Mouse (Mus musculus): ENCODE data around the gene Hmga1. TPM values are rescaled to one million over a fixed set of nuclear protein-coding genes. Genes with fewer than 3 reads are reported as not detected.

Hmga1 gene
- polyA plus RNA-seq, 1 experiment from 2014 or later: 213 TPM

DNA sequence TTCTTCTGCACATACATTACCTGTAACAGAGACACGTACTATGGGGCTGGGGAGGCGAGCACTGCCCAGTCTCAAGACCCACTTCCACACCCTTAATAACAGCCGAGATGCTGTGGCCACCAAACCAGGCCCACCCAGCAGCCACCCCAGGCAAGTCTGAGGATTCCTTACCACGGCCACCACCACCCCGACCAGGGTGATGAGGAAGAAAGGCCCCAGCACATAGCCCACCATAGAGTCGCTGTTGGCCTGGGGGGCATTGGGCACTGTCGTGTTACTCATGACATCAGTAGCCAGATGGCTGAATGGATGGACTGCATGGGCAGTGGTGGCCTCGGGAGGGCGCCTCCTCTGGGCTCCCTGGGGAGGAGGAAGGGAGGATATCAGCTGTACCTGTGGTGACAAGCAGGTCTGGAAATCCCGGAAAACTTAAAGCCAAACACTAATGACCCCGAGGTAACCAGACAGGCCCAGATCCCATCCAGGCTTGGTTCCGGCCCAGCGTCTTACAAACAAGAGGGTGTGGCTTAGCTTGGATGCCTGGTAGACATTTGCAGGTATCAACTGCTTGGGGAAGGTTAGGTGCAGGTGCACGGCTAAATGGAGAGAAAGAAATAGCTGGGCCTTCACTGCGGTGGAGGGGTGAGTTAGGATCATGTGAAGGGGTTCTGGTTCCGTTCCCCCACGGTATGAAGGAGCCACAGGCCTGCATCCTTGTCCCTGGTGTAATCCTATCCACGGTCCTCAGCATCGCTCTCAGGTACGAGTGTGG, 8.3 kb downstream of the Hmga1 start:
- H3K36me3 ChIP-seq: peaks cover 17% of the 10 kb centered on the region
- H3K9ac ChIP-seq (replicated peaks): peak overlapping the region; percentile 67
- no peak for ATAC-seq (ENCODE audit: low FRiP score, low read depth)
- no peaks in the 10 kb centered on the region for H3K9me3 ChIP-seq
- peak overlapping the region; percentile 63 for H3K4me3 ChIP-seq
- no peaks in the 10 kb centered on the region; the same call in 1 of the 2 replicates for H3K27me3 ChIP-seq
- H3K4me1 ChIP-seq: peaks cover 36% of the 10 kb centered on the region
- WGBS: 11% methylated on average over 20 of the region's 20 CpGs
- H3K4me2 ChIP-seq (replicated peaks): peak overlapping the region; percentile 91
- peak overlapping the region; percentile 27 for H3K27ac ChIP-seq (replicated peaks)

DNA sequence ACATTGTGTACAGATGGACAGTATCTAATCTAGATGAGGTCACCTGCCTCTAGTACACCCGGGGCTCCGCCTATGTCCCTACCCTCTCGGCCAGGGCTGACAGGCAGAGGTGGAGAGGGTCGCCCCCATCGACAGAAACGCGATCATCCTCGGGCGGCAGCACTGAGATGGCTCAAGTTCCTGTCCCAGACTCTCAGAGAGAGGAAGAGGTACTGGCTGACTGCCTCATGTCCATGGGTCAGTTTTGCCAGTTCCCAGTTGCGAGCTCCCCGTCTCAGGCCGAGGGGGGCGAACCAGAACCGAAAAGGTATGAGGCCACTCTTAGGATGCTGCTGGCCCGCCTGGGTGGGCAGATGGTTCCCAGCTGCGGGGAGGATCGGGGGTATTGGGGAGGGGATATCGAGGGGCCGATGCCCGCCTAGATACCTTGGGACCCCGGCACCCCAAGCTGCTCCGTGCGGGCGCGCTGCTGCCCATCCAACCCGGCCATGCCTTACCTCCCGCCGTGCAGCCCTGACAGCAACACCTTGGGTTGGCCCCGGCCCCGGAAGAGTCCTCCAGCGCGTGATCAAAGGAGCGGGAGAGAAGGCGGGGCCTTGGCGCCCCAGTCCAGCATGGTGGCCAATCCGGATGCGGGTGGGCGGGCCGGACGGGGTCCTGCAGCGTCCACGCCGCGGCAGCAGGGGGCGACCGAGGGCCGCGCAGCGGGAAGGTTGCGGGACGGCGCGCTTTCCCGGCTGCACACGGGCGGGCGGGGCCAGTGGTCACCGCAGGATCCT, 9.1 kb downstream of the Hmga1 start, which contains the start of gene AI413582:
TSS of gene AI413582 (minus strand) at position 594 of the 779 bp plus-strand sequence.
- H3K27me3 ChIP-seq: no peaks in the 10 kb centered on the region; the same call in 1 of the 2 replicates
- H3K4me2 ChIP-seq (replicated peaks): peak within 1 kb of the TSS; percentile 91
- H3K4me3 ChIP-seq: peak within 1 kb of the TSS; percentile 63
- H3K9me3 ChIP-seq: no peaks in the 10 kb centered on the region
- H3K36me3 ChIP-seq: peaks cover 17% of the 10 kb centered on the region
- H3K9ac ChIP-seq (replicated peaks): peak within 1 kb of the TSS; percentile 67
- peaks cover 32% of the 10 kb centered on the region for H3K4me1 ChIP-seq
- peak within 1 kb of the TSS; percentile 27 for H3K27ac ChIP-seq (replicated peaks)
- under 1% methylated on average over 55 of the region's 58 CpGs for WGBS
- ATAC-seq (ENCODE audit: low FRiP score, low read depth): peak; percentile 92

DNA sequence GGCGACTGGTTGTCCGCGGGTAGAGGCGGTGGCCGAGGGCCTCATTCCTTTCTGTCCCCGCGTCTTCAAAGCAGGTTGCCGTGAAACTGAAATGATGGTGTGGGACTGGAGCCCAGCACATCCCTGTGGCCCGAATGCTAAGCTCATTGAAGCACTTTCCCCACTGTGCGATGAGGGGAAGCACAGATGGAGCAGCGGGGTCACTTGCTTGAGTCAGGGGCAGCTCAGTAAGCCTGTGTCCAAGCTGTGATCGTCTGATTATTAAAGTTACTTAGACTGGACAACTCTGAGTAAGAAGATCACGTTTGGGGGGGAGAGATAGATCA, 9.6 kb downstream of the Hmga1 start:
- Histone ChIP-seq H3K27ac (replicated peaks) (0 out of 2 replicates have a peak overlapping the region, but pooled peaks have one; percentile 11), H3K4me1 (peaks cover 32% of the 10 kb centered on the region), H3K9ac (replicated peaks) (peak overlapping the region; percentile 67), H3K36me3 (peaks cover 15% of the 10 kb centered on the region), H3K4me3 (peak overlapping the region; percentile 63), H3K9me3 (no peaks in the 10 kb centered on the region), H3K27me3 (no peaks in the 10 kb centered on the region; the same call in 1 of the 2 replicates), H3K4me2 (replicated peaks) (peak overlapping the region; percentile 91)
- WGBS: 0% methylated on average over 12 of the region's 13 CpGs
- no peak; the same call in 1 of the 2 replicates for ATAC-seq (ENCODE audit: low FRiP score, low read depth)

DNA sequence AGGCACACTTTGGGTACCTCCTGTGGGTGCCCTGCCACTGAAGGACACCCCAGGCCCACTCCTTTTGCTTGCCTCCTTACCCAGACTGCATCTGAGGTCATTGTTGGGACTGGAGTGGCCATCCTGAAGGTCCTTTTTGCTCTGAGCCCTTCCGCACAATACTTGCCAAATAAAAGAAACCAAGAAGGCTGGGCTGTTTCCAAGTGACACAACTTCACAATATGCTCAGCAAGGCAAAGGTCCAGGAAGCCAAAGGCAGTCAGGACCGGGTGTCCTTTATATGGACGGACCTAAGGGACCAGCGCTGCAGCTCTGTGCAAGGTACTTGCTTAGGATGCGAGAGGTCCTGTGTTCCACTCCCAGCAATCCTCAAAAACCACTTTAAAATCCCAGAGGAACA, 11.9 kb downstream of the Hmga1 start:
- no peaks in the 10 kb centered on the region for H3K9me3 ChIP-seq
- H3K4me2 ChIP-seq (replicated peaks): no peak overlapping the region
- H3K36me3 ChIP-seq: peaks cover 15% of the 10 kb centered on the region
- H3K27me3 ChIP-seq: no peaks in the 10 kb centered on the region; the same call in 1 of the 2 replicates
- peaks cover 27% of the 10 kb centered on the region for H3K4me1 ChIP-seq
- H3K4me3 ChIP-seq: no peak overlapping the region
- H3K27ac ChIP-seq (replicated peaks): no peak overlapping the region
- 91% methylated on average over 5 of the region's 5 CpGs for WGBS
- H3K9ac ChIP-seq (replicated peaks): no peak overlapping the region
- ATAC-seq (ENCODE audit: low FRiP score, low read depth): no peak

DNA sequence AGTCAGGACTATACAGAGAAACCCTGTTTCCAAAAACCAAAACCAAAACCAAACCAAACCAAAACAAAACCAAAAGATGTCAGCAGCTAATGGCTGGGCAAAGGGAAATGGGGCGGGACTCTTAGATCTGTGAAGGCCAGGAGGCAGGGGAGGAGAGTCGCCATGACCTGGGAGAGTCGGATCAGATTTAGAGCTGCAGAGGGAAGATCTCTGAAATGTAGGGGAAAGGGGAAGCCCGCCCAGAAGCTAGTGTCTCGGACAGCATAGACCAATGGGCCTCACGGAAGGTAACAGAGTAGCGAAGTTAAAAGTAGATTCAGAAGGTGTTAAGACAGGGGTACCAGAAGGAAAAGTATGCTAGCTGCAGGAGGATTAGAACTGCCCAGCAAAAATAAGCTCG, 15.0 kb downstream of the Hmga1 start:
- Histone ChIP-seq H3K36me3 (peaks cover 31% of the 10 kb centered on the region), H3K9ac (replicated peaks) (no peak overlapping the region), H3K9me3 (no peaks in the 10 kb centered on the region), H3K27me3 (no peaks in the 10 kb centered on the region; the same call in 1 of the 2 replicates), H3K4me1 (peaks cover 6% of the 10 kb centered on the region), H3K4me3 (no peak overlapping the region), H3K27ac (replicated peaks) (no peak overlapping the region), H3K4me2 (replicated peaks) (no peak overlapping the region)
- no peak for ATAC-seq (ENCODE audit: low FRiP score, low read depth)
- 79% methylated on average over 8 of the region's 8 CpGs for WGBS

DNA sequence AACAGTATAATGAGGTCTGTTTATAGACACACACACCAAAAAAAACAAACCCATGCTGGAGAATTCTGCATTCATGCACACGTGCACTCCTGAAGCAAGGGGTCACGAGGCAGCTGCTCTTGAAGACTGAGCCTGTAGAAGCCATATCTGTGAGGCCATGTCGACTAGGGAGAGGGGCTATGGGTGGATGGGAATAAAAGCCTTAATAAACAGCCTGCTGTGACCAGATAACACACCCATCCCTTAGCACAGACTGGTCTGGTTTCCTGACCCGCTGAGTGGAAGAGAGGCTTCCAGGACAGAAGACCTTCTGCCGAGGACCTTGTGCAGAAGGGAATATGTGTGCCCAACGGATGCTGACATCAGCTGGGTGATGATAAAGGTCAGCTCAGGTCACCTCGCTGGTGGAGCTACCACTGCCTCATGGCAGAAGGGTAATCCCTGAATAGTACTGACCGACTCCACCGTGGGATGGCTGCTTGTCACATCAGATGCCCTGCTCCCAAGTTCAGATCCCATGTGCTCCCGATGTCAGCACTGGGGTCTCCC, 17.5 kb downstream of the Hmga1 start:
- no peak overlapping the region for H3K27ac ChIP-seq (replicated peaks)
- H3K4me2 ChIP-seq (replicated peaks): no peak overlapping the region
- 86% methylated on average over 10 of the region's 10 CpGs for WGBS
- ATAC-seq (ENCODE audit: low FRiP score, low read depth): no peak
- no peaks in the 10 kb centered on the region for H3K27me3 ChIP-seq
- H3K4me3 ChIP-seq: no peak overlapping the region
- H3K36me3 ChIP-seq: peaks cover 49% of the 10 kb centered on the region
- H3K9ac ChIP-seq (replicated peaks): no peak overlapping the region
- H3K9me3 ChIP-seq: no peaks in the 10 kb centered on the region
- H3K4me1 ChIP-seq: no peaks in the 10 kb centered on the region

DNA sequence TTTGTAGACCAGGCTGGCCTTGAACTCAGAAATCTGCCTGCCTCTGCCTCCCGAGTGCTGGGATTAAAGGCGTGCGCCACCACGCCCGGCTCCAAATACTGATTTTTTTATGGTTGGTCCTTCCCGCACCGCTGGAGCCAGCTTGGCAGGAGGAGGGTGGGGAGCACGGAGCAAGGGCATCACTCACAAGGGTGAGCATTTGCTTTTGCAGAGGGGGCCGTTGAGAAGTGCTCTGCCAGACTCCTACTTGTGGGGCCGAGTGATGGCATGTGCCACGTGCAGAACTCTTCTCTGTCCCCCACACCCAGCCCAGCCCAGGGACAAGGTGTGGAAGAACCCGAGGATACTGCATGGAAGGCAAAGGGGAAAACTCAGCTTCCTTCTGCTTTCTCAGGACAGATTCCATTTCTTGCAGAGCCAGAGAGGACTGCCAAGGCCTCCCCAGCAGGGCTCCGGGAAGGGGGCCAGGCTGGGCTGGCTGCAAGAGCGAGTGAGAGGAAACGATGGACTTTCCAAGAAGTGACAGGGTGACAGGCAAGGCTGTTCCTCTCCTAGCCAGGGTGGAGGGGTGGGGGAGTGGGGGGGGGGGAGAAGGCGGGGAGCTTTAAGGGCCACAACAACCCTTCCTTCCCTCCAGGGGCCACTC, 18.3 kb downstream of the Hmga1 start:
- Histone ChIP-seq H3K27me3 (no peaks in the 10 kb centered on the region), H3K9ac (replicated peaks) (no peak overlapping the region), H3K4me3 (no peak overlapping the region), H3K27ac (replicated peaks) (no peak overlapping the region), H3K4me1 (no peaks in the 10 kb centered on the region), H3K4me2 (replicated peaks) (no peak overlapping the region), H3K36me3 (peaks cover 56% of the 10 kb centered on the region), H3K9me3 (no peaks in the 10 kb centered on the region)
- ATAC-seq (ENCODE audit: low FRiP score, low read depth): no peak
- WGBS: 91% methylated on average over 14 of the region's 16 CpGs

DNA sequence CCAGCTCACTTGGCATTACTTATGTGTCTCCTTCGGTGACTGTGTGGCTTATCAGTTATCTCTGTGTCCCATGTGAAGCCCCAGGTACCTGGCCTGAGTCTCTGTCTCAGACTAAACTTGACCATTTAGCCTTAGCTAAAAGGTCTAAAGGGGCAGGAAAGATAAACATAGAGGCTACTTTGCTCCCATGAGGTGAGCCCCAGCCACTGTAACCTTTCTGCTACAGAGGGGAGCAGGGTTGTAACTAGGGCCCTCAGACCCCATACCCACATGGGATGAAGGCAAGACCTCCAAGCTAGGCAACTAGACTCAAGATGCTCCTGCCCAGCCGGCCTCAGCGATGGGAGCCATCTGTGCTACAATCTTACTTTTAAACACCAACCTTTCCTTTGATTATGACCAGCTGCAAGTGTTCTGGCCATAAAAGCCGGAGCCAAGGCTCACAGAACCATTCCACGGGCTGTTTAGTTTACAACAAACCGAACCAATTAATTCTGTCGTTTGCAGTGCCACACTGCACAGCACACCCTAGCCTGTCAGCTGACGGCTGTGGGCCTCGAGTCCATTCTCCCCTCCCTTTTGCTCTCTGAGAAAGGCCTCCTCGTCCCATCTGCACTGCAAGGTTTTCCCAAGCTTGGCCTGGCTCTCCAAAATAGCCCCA, 18.9 kb downstream of the Hmga1 start:
- no peaks in the 10 kb centered on the region for H3K9me3 ChIP-seq
- H3K27me3 ChIP-seq: no peaks in the 10 kb centered on the region
- 89% methylated on average over 10 of the region's 10 CpGs for WGBS
- H3K4me3 ChIP-seq: no peak overlapping the region
- H3K4me2 ChIP-seq (replicated peaks): no peak overlapping the region
- H3K36me3 ChIP-seq: peaks cover 63% of the 10 kb centered on the region
- H3K9ac ChIP-seq (replicated peaks): no peak overlapping the region
- H3K27ac ChIP-seq (replicated peaks): no peak overlapping the region
- no peaks in the 10 kb centered on the region for H3K4me1 ChIP-seq
- no peak for ATAC-seq (ENCODE audit: low FRiP score, low read depth)

DNA sequence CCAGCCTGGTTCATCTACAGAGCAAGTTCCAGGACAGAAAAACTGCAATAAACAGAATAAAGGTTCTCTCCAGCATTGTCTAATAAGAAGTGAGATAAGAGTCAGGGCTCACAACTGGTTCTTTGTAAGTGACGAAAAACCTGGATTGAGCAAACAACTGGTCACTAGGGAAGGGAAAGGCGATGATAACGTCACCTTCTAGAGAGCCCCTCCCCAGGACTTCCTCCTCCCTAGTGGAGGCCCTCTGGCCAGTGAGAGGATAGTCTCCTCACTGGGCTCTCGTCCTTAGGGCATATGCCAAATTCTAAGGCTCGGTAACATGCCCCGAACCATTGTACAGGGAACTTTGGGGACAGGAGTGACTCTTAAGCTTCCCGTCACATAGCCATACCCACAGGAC, 19.8 kb downstream of the Hmga1 start:
- no peaks in the 10 kb centered on the region for H3K9me3 ChIP-seq
- H3K9ac ChIP-seq (replicated peaks): no peak overlapping the region
- H3K4me2 ChIP-seq (replicated peaks): no peak overlapping the region
- no peaks in the 10 kb centered on the region for H3K27me3 ChIP-seq
- no peaks in the 10 kb centered on the region for H3K4me1 ChIP-seq
- no peak overlapping the region for H3K4me3 ChIP-seq
- H3K36me3 ChIP-seq: peaks cover 71% of the 10 kb centered on the region
- no peak overlapping the region for H3K27ac ChIP-seq (replicated peaks)
- ATAC-seq (ENCODE audit: low FRiP score, low read depth): no peak
- WGBS: 94% methylated on average over 7 of the region's 7 CpGs

DNA sequence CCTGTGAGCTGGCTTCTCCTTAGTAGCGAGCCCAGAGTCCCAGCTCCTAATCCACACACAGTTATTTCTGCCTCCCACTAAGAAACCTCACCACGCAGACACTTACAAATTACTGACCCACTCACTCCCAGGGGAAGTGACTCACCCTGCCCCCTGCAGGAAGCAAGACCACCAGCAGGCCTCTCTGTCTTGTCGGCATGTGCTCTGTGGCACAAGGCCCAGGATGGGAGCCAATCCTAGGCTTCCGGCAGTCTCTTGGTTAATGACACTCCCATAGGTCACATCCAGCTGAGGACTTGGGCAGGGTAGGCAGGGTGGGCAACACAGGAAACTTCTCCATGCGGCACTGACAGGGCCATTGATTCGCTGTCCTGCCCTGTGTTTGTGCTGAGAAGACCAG, 21.2 kb downstream of the Hmga1 start:
- Histone ChIP-seq H3K36me3 (peaks cover 82% of the 10 kb centered on the region), H3K27ac (replicated peaks) (no peak overlapping the region), H3K9me3 (no peaks in the 10 kb centered on the region), H3K9ac (replicated peaks) (no peak overlapping the region), H3K4me3 (no peak overlapping the region), H3K4me2 (replicated peaks) (no peak overlapping the region), H3K27me3 (no peaks in the 10 kb centered on the region), H3K4me1 (no peaks in the 10 kb centered on the region)
- WGBS: 80% methylated on average over 6 of the region's 6 CpGs
- no peak for ATAC-seq (ENCODE audit: low FRiP score, low read depth)

DNA sequence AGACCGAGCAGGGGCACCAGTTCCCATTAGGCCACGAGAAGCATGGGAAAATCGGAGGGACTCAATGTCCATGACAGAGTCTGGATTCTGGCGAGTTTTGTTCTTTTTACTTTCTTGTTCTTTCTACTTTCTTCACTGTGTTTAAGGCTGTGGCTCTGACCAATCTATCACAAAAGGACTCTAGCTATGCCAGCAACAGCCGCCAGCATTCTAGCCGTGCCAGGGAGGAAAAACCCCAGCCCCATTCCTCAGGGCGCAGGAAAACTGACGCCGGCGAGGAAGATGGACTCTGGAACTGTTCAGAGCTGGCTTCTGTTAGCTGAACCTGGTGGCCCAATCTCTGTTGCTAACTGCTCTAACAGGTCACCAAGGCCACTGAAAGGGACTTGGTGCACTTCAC, 22.2 kb downstream of the Hmga1 start:
- no peak overlapping the region for H3K4me3 ChIP-seq
- peaks cover 85% of the 10 kb centered on the region for H3K36me3 ChIP-seq
- WGBS: 93% methylated on average over 10 of the region's 10 CpGs
- no peaks in the 10 kb centered on the region for H3K4me1 ChIP-seq
- no peaks in the 10 kb centered on the region for H3K27me3 ChIP-seq
- no peak overlapping the region for H3K4me2 ChIP-seq (replicated peaks)
- H3K27ac ChIP-seq (replicated peaks): no peak overlapping the region
- no peak for ATAC-seq (ENCODE audit: low FRiP score, low read depth)
- H3K9ac ChIP-seq (replicated peaks): no peak overlapping the region
- H3K9me3 ChIP-seq: no peaks in the 10 kb centered on the region

Measured in midbrain, embryonic 12.5 days (tissue).